In genomic region chr15:51595655-51596054, GRCm38 (mm10) we compare ENCODE assay signal across 9 mouse cellular contexts.
A peak's percentile ranks its signal among the peaks of the same experiment; 100 is the strongest.
DNase-seq lines count a peak whose midpoint lies in the region; TF ChIP-seq lines count a peak whose summit lies in the region.
"Had no signal": no experiment of that assay in that cellular context is flagged by ENCODE, and none has a peak within 500 bp of the region (broad histone marks: within the 10 kb centered on the region; RNA-seq: fewer than 3 reads in every experiment).

No protein-coding gene starts in this region.

- H3K4me3 ChIP-seq in cerebellum, adult 2 months (replicated peaks; ENCODE audit: insufficient read depth, low read depth, low read length), result no peak overlapping the region
- H3K4me3 ChIP-seq: liver, embryonic 13.5 days had no signal

- no peaks in the 10 kb centered on the region for H3K27me3 ChIP-seq in cerebellum, adult 2 months (ENCODE audit: control insufficient read depth, insufficient read depth, low read length)
- H3K27me3 ChIP-seq: liver, embryonic 13.5 days had no signal

- WGBS in cerebellum, adult 2 months, result 72% methylated on average over 1 of the region's 1 CpGs

- intact Hi-C loops in left cerebral cortex, postnatal 25 days (cut with DNase I), result loop anchor here (5.0 kb wide), 2 partner anchors 123 to 203 kb away; no protein-coding TSS in a partner anchor
- intact Hi-C loops in left cerebral cortex, postnatal 4 days (cut with DNase I), result no loop called here

- H3K4me1 ChIP-seq in cerebellum, adult 2 months (ENCODE audit: control insufficient read depth, insufficient read depth, low read length), result no peaks in the 10 kb centered on the region
- H3K4me1 ChIP-seq: liver, embryonic 13.5 days had no signal

- no peak for TF ChIP-seq POLR2A in cerebellum, adult 2 months (IDR thresholded peaks at IDR 0.05; ENCODE audit: borderline replicate concordance, insufficient read depth, low read length)

- DNase-seq in cerebellum, adult 2 months, result no peak
- DNase-seq in cerebellum, postnatal 25 days, result no peak
- DNase-seq in left cerebral cortex, postnatal 25 days (ENCODE audit: low spot score in 2 of 2), result peak; percentile 23 to 59
- DNase-seq in left cerebral cortex, postnatal 4 days, result no peak
- DNase-seq in R1 (ENCODE audit: low read depth, low spot score), result peak; percentile 59
- DNase-seq in lung, postnatal 10 days, result peak; percentile 50
- no peak for DNase-seq in urinary bladder, postnatal 25 days (ENCODE audit: low spot score)
- DNase-seq in frontal cortex, postnatal 10 days (ENCODE audit: low spot score in 2 of 2), result no peak
- DNase-seq: liver, embryonic 13.5 days had no signal

- H3K27ac ChIP-seq in cerebellum, adult 2 months (ENCODE audit: insufficient read depth, low read length), result no peak overlapping the region
- H3K27ac ChIP-seq: liver, embryonic 13.5 days had no signal

- 0 out of 2 replicates have a peak, but pooled peaks have one; percentile 17 for TF ChIP-seq CTCF in cerebellum, adult 2 months (IDR thresholded peaks at IDR 0.05; ENCODE audit: borderline replicate concordance, insufficient read depth, low read depth, low read length)

Comparison
In these comparisons a context has a peak if more than half of its experiments do, and no peak if none do; other contexts are left out.
1. DNase-seq: peak in left cerebral cortex, postnatal 25 days (2 of 2), R1 (single experiment) and lung, postnatal 10 days (single experiment); none in cerebellum, adult 2 months (0 of 2), cerebellum, postnatal 25 days (0 of 2), left cerebral cortex, postnatal 4 days (single experiment), urinary bladder, postnatal 25 days (single experiment) and frontal cortex, postnatal 10 days (0 of 2).